Mouse (Mus musculus) heart, postnatal 10 days (tissue): ENCODE measurements around the gene Slc37a2. TPM values are rescaled to one million over a fixed set of nuclear protein-coding genes. Genes with fewer than 3 reads are reported as not detected.
"Not testable (repeated sequence)": the region's sequence is repeated elsewhere in the genome, so short reads cannot be mapped to it uniquely, and the experiment has no call there.

Experiments used
- DNase-seq, 2 experiments: peaks; one replicate each; pipeline ENCODE4 v3.0.0; 2021
- intact Hi-C: fragments of 180-260 bp; cut with DNase I; formaldehyde crosslinking; loops from one replicate; pipeline ENCODE4 v1.15.1; 2025
- total RNA-seq, 2 experiments: library from RNA; stranded (reverse); gene quantifications; 2 replicates each; pipeline ENCODE4 v1.2.3; 2021

The Slc37a2 gene
- total RNA-seq, result 1 to 10 TPM; 1.4 to 2.1 TPM

- intact Hi-C loops, result loop anchor here (5.0 to 10.0 kb wide), 2 partner anchors 72 to 379 kb away; no protein-coding TSS in a partner anchor
- DNase-seq, result peak; percentile 74 to 75
Measured at GRCm38 (mm10) chr9:37255149-37255888, at the start of gene Slc37a2. Gene Slc37a2, minus strand, starts transcription at chr9:37255738.

GRCm38 (mm10) chr9:37301720-37302119 lies 46.2 kb upstream of the Slc37a2 start:
- intact Hi-C loops, result no loop called here
- DNase-seq, result no peak

- intact Hi-C loops, DNase-seq: not testable (repeated sequence)
Measured at GRCm38 (mm10) chr9:37300501-37300900, 45.0 kb upstream of the Slc37a2 start.

- no peak for DNase-seq
- intact Hi-C loops, result no loop called here
Measured at GRCm38 (mm10) chr9:37295586-37295985, 40.0 kb upstream of the Slc37a2 start.

- no peak for DNase-seq
- intact Hi-C loops, result no loop called here
Measured at GRCm38 (mm10) chr9:37266622-37267021, 11.1 kb upstream of the Slc37a2 start.

GRCm38 (mm10) chr9:37255889-37256225 lies 319 bp upstream of the Slc37a2 start:
- intact Hi-C loops, result loop anchor here (5.0 to 10.0 kb wide), 2 partner anchors 71 to 379 kb away; no protein-coding TSS in a partner anchor

GRCm38 (mm10) chr9:37254531-37255110 lies 917 bp downstream of the Slc37a2 start:
- DNase-seq, result peak in 1 of 2 experiments; percentile 15
- intact Hi-C loops, result loop anchor here (5.0 to 10.0 kb wide), 2 partner anchors 73 to 380 kb away; no protein-coding TSS in a partner anchor

More at GRCm38 (mm10) chr9:37255889-37256225, 319 bp upstream of the Slc37a2 start:
- peak; percentile 59 to 72 for DNase-seq

GRCm38 (mm10) chr9:37250631-37251030 lies 4.9 kb downstream of the Slc37a2 start:
- DNase-seq, result no peak
- intact Hi-C loops, result loop anchor here (10.0 kb wide), 1 partner anchor 384 kb away; no protein-coding TSS in a partner anchor

GRCm38 (mm10) chr9:37249976-37250375 lies 5.6 kb downstream of the Slc37a2 start:
- DNase-seq, result no peak
- intact Hi-C loops, result loop anchor here (10.0 kb wide), 1 partner anchor 385 kb away; no protein-coding TSS in a partner anchor

- no peak for DNase-seq
- intact Hi-C loops, result no loop called here
Measured at GRCm38 (mm10) chr9:37248381-37248906, 7.1 kb downstream of the Slc37a2 start.

- peak; percentile 46 to 48 for DNase-seq
- intact Hi-C loops, result no loop called here
Measured at GRCm38 (mm10) chr9:37247429-37247828, 8.1 kb downstream of the Slc37a2 start.

- intact Hi-C loops, result no loop called here
- DNase-seq, result no peak
Measured at GRCm38 (mm10) chr9:37245810-37246209, 9.7 kb downstream of the Slc37a2 start.

- intact Hi-C loops, result no loop called here
- no peak for DNase-seq
Measured at GRCm38 (mm10) chr9:37245404-37245803, 10.1 kb downstream of the Slc37a2 start.

GRCm38 (mm10) chr9:37244600-37244999 lies 10.9 kb downstream of the Slc37a2 start:
- no peak for DNase-seq
- intact Hi-C loops, result no loop called here

- intact Hi-C loops, result no loop called here
- DNase-seq, result no peak
Measured at GRCm38 (mm10) chr9:37242764-37243163, 12.8 kb downstream of the Slc37a2 start.

GRCm38 (mm10) chr9:37235951-37236737 lies 19.4 kb downstream of the Slc37a2 start:
- peak; percentile 23 to 33 for DNase-seq
- intact Hi-C loops, result no loop called here

- no peak for DNase-seq
Measured at GRCm38 (mm10) chr9:37232201-37233195, 23.0 kb downstream of the Slc37a2 start.

GRCm38 (mm10) chr9:37230486-37231195 lies 24.9 kb downstream of the Slc37a2 start:
- intact Hi-C loops, result loop anchor here (1.0 to 2.0 kb wide), 4 partner anchors 53 to 335 kb away; no protein-coding TSS in a partner anchor
- no peak for DNase-seq

More at GRCm38 (mm10) chr9:37232201-37233195, 23.0 kb downstream of the Slc37a2 start:
- intact Hi-C loops, result no loop called here

GRCm38 (mm10) chr9:37229880-37230325 lies 25.6 kb downstream of the Slc37a2 start:
- peak; percentile 83 to 84 for DNase-seq
- intact Hi-C loops, result loop anchor here (1.0 to 2.0 kb wide), 4 partner anchors 53 to 335 kb away; no protein-coding TSS in a partner anchor
